Mouse (Mus musculus): ENCODE data around the gene Cachd1.

Cachd1 gene

GRCm38 (mm10) chr4:101062146-101062545, 285.7 kb downstream of the Cachd1 start:
- no peak for DNase-seq (ENCODE audit: low read depth)

- DNase-seq (ENCODE audit: low read depth), result no peak
Measured at GRCm38 (mm10) chr4:101066401-101066800, 289.9 kb downstream of the Cachd1 start.

- no peak for DNase-seq (ENCODE audit: low read depth)
Measured at GRCm38 (mm10) chr4:101068786-101069153, 292.3 kb downstream of the Cachd1 start, which contains the start of gene Raver2. Gene Raver2 (plus strand): TSS chr4:101068983.

DNA sequence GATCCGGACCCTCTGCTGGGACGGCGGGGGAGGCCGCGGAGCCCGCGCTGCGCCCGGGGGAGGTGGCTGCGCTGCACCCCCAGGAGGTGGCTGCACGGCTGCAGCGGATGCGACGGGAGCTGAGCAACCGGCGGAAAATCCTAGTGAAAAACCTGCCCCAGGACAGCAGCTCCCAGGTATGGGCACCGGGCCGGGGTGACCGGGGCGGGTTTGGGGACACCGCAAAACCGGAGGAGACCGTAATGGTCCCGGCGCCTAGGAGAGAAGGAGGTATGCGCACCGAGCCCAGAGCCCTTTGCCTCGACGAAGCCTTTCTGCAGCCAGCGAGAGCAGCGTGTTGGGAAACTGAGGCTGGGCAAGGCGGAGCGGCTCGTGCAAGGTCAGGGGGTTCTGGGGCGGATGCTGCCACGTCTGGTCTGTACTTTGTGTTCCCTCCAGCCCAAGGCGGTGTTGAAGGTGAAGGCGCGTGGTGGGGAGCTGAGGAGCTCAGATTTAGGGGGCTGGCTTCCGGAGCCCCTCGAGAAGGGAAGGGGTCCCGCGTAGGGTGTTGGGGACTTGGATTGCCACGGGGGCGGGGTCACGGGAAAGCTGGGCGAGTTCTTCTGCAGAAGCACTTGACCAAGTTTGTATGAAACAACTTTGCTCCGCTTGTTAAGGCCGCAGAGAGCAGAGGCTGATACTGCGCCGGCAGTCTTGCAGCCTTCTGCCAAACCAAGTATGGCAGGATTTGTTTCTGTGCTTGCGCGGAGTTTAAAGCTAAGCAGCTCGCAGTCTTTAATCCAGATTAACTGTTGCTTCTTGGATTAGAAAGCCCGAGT, 292.9 kb downstream of the Cachd1 start:
- DNase-seq (ENCODE audit: low read depth), result no peak

GRCm38 (mm10) chr4:101071570-101071969, 295.1 kb downstream of the Cachd1 start:
- DNase-seq (ENCODE audit: low read depth), result no peak

DNA sequence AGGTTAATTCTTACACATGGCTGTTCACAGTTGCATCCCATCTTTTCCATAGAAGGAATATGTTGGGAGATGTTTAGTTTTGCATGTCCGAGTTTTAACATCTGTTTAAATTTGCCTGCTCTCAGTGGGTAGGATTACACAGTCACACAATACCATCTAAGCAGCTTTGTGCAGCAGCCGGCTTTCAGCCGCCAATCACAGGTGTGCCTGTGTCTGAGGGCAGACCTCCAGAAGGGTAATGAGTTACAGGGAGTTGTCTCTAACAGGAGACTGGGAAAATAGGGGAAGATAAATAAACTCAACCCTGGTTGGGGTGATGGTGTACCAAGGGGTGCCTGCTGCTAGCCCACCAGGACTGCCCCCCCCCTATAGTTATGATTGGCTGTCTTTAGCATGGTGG, 299.9 kb downstream of the Cachd1 start:
- DNase-seq (ENCODE audit: low read depth), result no peak
